Mouse (Mus musculus): ENCODE measurements at regions not wholly inside any gene's neighbourhood (a gene's known extent, or its start where the extent isn't known, plus 50 kb on each side); places are given as distances from the start of the nearest gene placed in this dataset.

GRCm38 (mm10) chr2:101175124-101175523 lies 449.4 kb upstream of the Rag2 start:
- DNase-seq (ENCODE audit: low read depth, low spot score) = no peak

GRCm38 (mm10) chr2:101206637-101207036 lies 417.9 kb upstream of the Rag2 start:
- DNase-seq (ENCODE audit: low read depth, low spot score) = no peak

GRCm38 (mm10) chr2:101209136-101209535 lies 415.4 kb upstream of the Rag2 start:
- DNase-seq (ENCODE audit: low read depth, low spot score) = no peak

GRCm38 (mm10) chr2:101220759-101221158 lies 403.8 kb upstream of the Rag2 start:
- DNase-seq (ENCODE audit: low read depth, low spot score) = no peak

- no peak for DNase-seq (ENCODE audit: low read depth, low spot score)
Measured at GRCm38 (mm10) chr2:101242983-101243382, 381.5 kb upstream of the Rag2 start.

GRCm38 (mm10) chr2:101247133-101247532 lies 377.4 kb upstream of the Rag2 start:
- no peak for DNase-seq (ENCODE audit: low read depth, low spot score)

GRCm38 (mm10) chr2:101252228-101252627 lies 372.3 kb upstream of the Rag2 start:
- DNase-seq (ENCODE audit: low read depth, low spot score) = no peak

- no peak for DNase-seq (ENCODE audit: low read depth, low spot score)
Measured at GRCm38 (mm10) chr2:101256464-101256863, 368.1 kb upstream of the Rag2 start.

- no peak for DNase-seq (ENCODE audit: low read depth, low spot score)
Measured at GRCm38 (mm10) chr2:101263934-101264333, 360.6 kb upstream of the Rag2 start.

GRCm38 (mm10) chr2:101266685-101267374 lies 357.7 kb upstream of the Rag2 start:
- no peak for DNase-seq (ENCODE audit: low read depth, low spot score)

GRCm38 (mm10) chr2:101274045-101274664 lies 350.4 kb upstream of the Rag2 start:
- DNase-seq (ENCODE audit: low read depth, low spot score) = no peak

- no peak for DNase-seq (ENCODE audit: low read depth, low spot score)
Measured at GRCm38 (mm10) chr2:101284886-101285285, 339.6 kb upstream of the Rag2 start.

- DNase-seq (ENCODE audit: low read depth, low spot score) = no peak
Measured at GRCm38 (mm10) chr2:101288119-101288518, 336.4 kb upstream of the Rag2 start.

- DNase-seq (ENCODE audit: low read depth, low spot score) = peak; percentile 25
Measured at GRCm38 (mm10) chr2:101289168-101289567, 335.4 kb upstream of the Rag2 start.

GRCm38 (mm10) chr2:101290738-101291137 lies 333.8 kb upstream of the Rag2 start:
- DNase-seq (ENCODE audit: low read depth, low spot score) = no peak

GRCm38 (mm10) chr2:101295678-101296368 lies 328.7 kb upstream of the Rag2 start:
- DNase-seq (ENCODE audit: low read depth, low spot score) = no peak

- DNase-seq (ENCODE audit: low read depth, low spot score) = no peak
Measured at GRCm38 (mm10) chr2:101296369-101296682, 328.2 kb upstream of the Rag2 start.

GRCm38 (mm10) chr2:101296778-101297177 lies 327.7 kb upstream of the Rag2 start:
- DNase-seq (ENCODE audit: low read depth, low spot score) = no peak

- DNase-seq (ENCODE audit: low read depth, low spot score) = no peak
Measured at GRCm38 (mm10) chr2:101299126-101299525, 325.4 kb upstream of the Rag2 start.

- DNase-seq (ENCODE audit: low read depth, low spot score) = no peak
Measured at GRCm38 (mm10) chr2:101300106-101300505, 324.4 kb upstream of the Rag2 start.

- no peak for DNase-seq (ENCODE audit: low read depth, low spot score)
Measured at GRCm38 (mm10) chr2:101321286-101321914, 303.1 kb upstream of the Rag2 start.

GRCm38 (mm10) chr2:101356709-101357108 lies 267.8 kb upstream of the Rag2 start:
- DNase-seq (ENCODE audit: low read depth, low spot score) = no peak

- no peak for DNase-seq (ENCODE audit: low read depth, low spot score)
Measured at GRCm38 (mm10) chr2:101364256-101364655, 260.3 kb upstream of the Rag2 start.
